Mouse (Mus musculus) liver, embryonic 15.5 days (tissue): ENCODE measurements around the gene Rnf151. TPM values are rescaled to one million over a fixed set of nuclear protein-coding genes. Genes with fewer than 3 reads are reported as not detected.
"Not testable (repeated sequence)": the region's sequence is repeated elsewhere in the genome, so short reads cannot be mapped to it uniquely, and the experiment has no call there.

Experiments used
- ATAC-seq: fragments of 200-750 bp; cut with Nextera tagmentation; 2 replicates; pipeline ENCODE4 v1.8.0; 2017; ENCODE audit warnings: moderate number of reproducible peaks, mild to moderate bottlenecking, moderate library complexity; ENCODE audit not compliant: insufficient read depth
- H3K27ac ChIP-seq: fragments of 300-500 bp; sonication (generic); replicated peaks from 2 replicates; pipeline ENCODE4 v1.5.1; 2015; ENCODE audit warnings: mild to moderate bottlenecking, inconsistent platforms
- H3K27me3 ChIP-seq: fragments of 300-500 bp; sonication (generic); 2 replicates; pipeline ENCODE4 v1.6.1; 2015; ENCODE audit warnings: mild to moderate bottlenecking, inconsistent platforms
- H3K36me3 ChIP-seq: fragments of 300-500 bp; sonication (generic); replicated peaks from 2 replicates; pipeline ENCODE4 v1.6.1; 2015; ENCODE audit warnings: moderate library complexity, mild to moderate bottlenecking, inconsistent platforms
- H3K4me1 ChIP-seq: fragments of 300-500 bp; sonication (generic); replicated peaks from 2 replicates; pipeline ENCODE4 v1.6.1; 2015; ENCODE audit warnings: inconsistent platforms
- H3K4me2 ChIP-seq: fragments of 300-500 bp; sonication (generic); 2 replicates; pipeline ENCODE4 v1.6.1; 2015; ENCODE audit warnings: moderate library complexity, mild to moderate bottlenecking, inconsistent platforms
- H3K4me3 ChIP-seq: fragments of 300-500 bp; sonication (generic); replicated peaks from 2 replicates; pipeline ENCODE4 v1.5.1; 2015; ENCODE audit warnings: mild to moderate bottlenecking, inconsistent platforms
- H3K9ac ChIP-seq: fragments of 300-500 bp; sonication (generic); 2 replicates; pipeline ENCODE4 v1.6.1; 2015; ENCODE audit warnings: moderate library complexity, mild to moderate bottlenecking, inconsistent platforms
- H3K9me3 ChIP-seq: fragments of 300-500 bp; sonication (generic); replicated peaks from 2 replicates; pipeline ENCODE4 v1.6.1; 2016; ENCODE audit warnings: inconsistent platforms
- WGBS: fragments of 180-500 bp; shearing (Covaris S2); methylation state at CpG from one replicate; pipeline ENCODE4 v1.1.7; 2015; ENCODE audit warnings: mixed read lengths; ENCODE audit not compliant: insufficient replicate concordance; 5-methylcytosine and 5-hydroxymethylcytosine counted together
- polyA plus RNA-seq: library from polyadenylated mRNA; unstranded; fragments of >200 nt; fragmentation: Nextera tagmentation; extraction: Ambion mirVana; gene quantifications from 2 replicates; pipeline ENCODE4 v1.2.1, GENCODE M21; 2015

Gene Rnf151
- polyA plus RNA-seq, 1 experiment from 2014 or later: not detected

- H3K36me3 ChIP-seq: peaks cover 2% of the 10 kb centered on the region
- no peak overlapping the region for H3K27ac ChIP-seq
- peak overlapping the region; percentile 29; the same call in 1 of the 2 replicates for H3K4me3 ChIP-seq
- WGBS: 38% methylated on average over 16 of the region's 16 CpGs
- no peak overlapping the region for H3K9ac ChIP-seq
- H3K27me3 ChIP-seq: peaks cover 51% of the 10 kb centered on the region
- no peaks in the 10 kb centered on the region for H3K9me3 ChIP-seq
- peaks cover 30% of the 10 kb centered on the region for H3K4me1 ChIP-seq
- 0 out of 2 replicates have a peak, but pooled peaks have one; percentile 45 for ATAC-seq
- peak overlapping the region; percentile 49 for H3K4me2 ChIP-seq
Measured at GRCm38 (mm10) chr17:24686514-24686913, 31.3 kb downstream of the Rnf151 start.

- Histone ChIP-seq H3K9me3 (no peaks in the 10 kb centered on the region), H3K9ac (no peak overlapping the region), H3K4me2 (no peak overlapping the region), H3K36me3 (peaks cover 58% of the 10 kb centered on the region), H3K27me3 (no peaks in the 10 kb centered on the region), H3K4me3 (no peak overlapping the region), H3K27ac (no peak overlapping the region), H3K4me1 (peaks cover 40% of the 10 kb centered on the region)
- no peak for ATAC-seq
- 78% methylated on average over 24 of the region's 24 CpGs for WGBS
Measured at GRCm38 (mm10) chr17:24677500-24678080, 40.3 kb downstream of the Rnf151 start.

GRCm38 (mm10) chr17:24676877-24677276 is 41.0 kb downstream of the Rnf151 start:
- 86% methylated on average over 5 of the region's 5 CpGs for WGBS
- Histone ChIP-seq H3K4me1 (peaks cover 48% of the 10 kb centered on the region), H3K9me3 (no peaks in the 10 kb centered on the region), H3K4me3 (no peak overlapping the region), H3K36me3 (peaks cover 58% of the 10 kb centered on the region), H3K27me3 (no peaks in the 10 kb centered on the region), H3K4me2 (no peak overlapping the region), H3K27ac (no peak overlapping the region), H3K9ac (no peak overlapping the region)
- no peak for ATAC-seq

GRCm38 (mm10) chr17:24676187-24676586 is 41.7 kb downstream of the Rnf151 start:
- Histone ChIP-seq H3K4me2 (no peak overlapping the region), H3K9me3 (no peaks in the 10 kb centered on the region), H3K9ac (no peak overlapping the region), H3K27ac (no peak overlapping the region), H3K4me3 (no peak overlapping the region), H3K27me3 (no peaks in the 10 kb centered on the region), H3K4me1 (peaks cover 54% of the 10 kb centered on the region), H3K36me3 (peaks cover 53% of the 10 kb centered on the region)
- 57% methylated on average over 2 of the region's 2 CpGs for WGBS
- no peak for ATAC-seq

- peaks cover 68% of the 10 kb centered on the region for H3K4me1 ChIP-seq
- no peak overlapping the region for H3K9ac ChIP-seq
- no peaks in the 10 kb centered on the region for H3K9me3 ChIP-seq
- peak overlapping the region; percentile 33; the same call in 1 of the 2 replicates for H3K27ac ChIP-seq
- H3K4me3 ChIP-seq: no peak overlapping the region
- H3K27me3 ChIP-seq: no peaks in the 10 kb centered on the region
- peaks cover 34% of the 10 kb centered on the region for H3K36me3 ChIP-seq
- no peak for ATAC-seq
- 53% methylated on average over 7 of the region's 7 CpGs for WGBS
- H3K4me2 ChIP-seq: no peak overlapping the region
Measured at GRCm38 (mm10) chr17:24674277-24674676, 43.6 kb downstream of the Rnf151 start.

- Histone ChIP-seq H3K27ac (peak overlapping the region; percentile 88), H3K27me3 (no peaks in the 10 kb centered on the region), H3K4me3 (peak overlapping the region; percentile 9; the same call in 1 of the 2 replicates), H3K9me3 (no peaks in the 10 kb centered on the region), H3K36me3 (peaks cover 13% of the 10 kb centered on the region), H3K9ac (no peak overlapping the region), H3K4me2 (peak overlapping the region; percentile 89), H3K4me1 (peaks cover 75% of the 10 kb centered on the region)
- peak; percentile 20; the same call in 1 of the 2 replicates for ATAC-seq
- 9% methylated on average over 5 of the region's 5 CpGs for WGBS
Measured at GRCm38 (mm10) chr17:24672141-24672540, 45.7 kb downstream of the Rnf151 start.

DNA sequence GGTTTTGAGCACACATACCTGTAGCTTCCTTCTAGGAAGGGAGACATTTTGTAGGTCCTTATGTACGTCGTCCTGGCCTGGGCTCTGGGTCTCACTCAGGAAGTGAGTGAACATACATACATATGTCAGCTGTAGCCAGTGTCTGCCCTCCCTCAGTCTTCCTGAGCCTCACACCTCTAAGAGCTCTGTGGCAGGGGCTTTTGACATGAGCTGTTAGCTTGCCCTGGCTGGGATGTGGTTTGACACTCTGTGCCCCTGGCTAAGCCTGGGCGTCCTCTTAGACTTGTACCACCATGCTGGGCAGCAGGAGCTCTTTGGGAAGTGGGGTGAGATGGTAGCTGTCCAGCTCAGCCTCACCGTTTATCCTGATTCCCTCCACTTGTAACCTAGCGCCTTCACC is 46.5 kb downstream of the Rnf151 start:
- WGBS: 41% methylated on average over 5 of the region's 5 CpGs
- Histone ChIP-seq H3K4me1 (peaks cover 71% of the 10 kb centered on the region), H3K27me3 (no peaks in the 10 kb centered on the region), H3K4me3 (peak overlapping the region; percentile 92), H3K9ac (peak overlapping the region; percentile 94), H3K27ac (peak overlapping the region; percentile 88; the same call in 1 of the 2 replicates), H3K4me2 (peak overlapping the region; percentile 89), H3K9me3 (no peaks in the 10 kb centered on the region), H3K36me3 (peaks cover 5% of the 10 kb centered on the region)
- no peak for ATAC-seq

GRCm38 (mm10) chr17:24670246-24670844 is 47.5 kb downstream of the Rnf151 start:
- Histone ChIP-seq H3K4me1 (peaks cover 66% of the 10 kb centered on the region), H3K4me2 (peak overlapping the region; percentile 89), H3K4me3 (peak overlapping the region; percentile 92), H3K9me3 (no peaks in the 10 kb centered on the region), H3K36me3 (0 out of 2 replicates have a peak, but pooled peaks cover 3% of the 10 kb centered on the region), H3K27ac (peak overlapping the region; percentile 88), H3K9ac (peak overlapping the region; percentile 94), H3K27me3 (0 out of 2 replicates have a peak, but pooled peaks cover 5% of the 10 kb centered on the region)
- 2% methylated on average over 8 of the region's 8 CpGs for WGBS
- ATAC-seq: no peak

- peak; percentile 95 for ATAC-seq
Measured at GRCm38 (mm10) chr17:24669545-24670245, 48.2 kb downstream of the Rnf151 start, which contains the start of gene Zfp598. Gene Zfp598, plus strand, starts transcription at chr17:24669687.

GRCm38 (mm10) chr17:24669214-24669544 is 48.7 kb downstream of the Rnf151 start:
- H3K36me3 ChIP-seq, H3K27me3 ChIP-seq, ATAC-seq, H3K9me3 ChIP-seq: not testable (repeated sequence)
- H3K9ac ChIP-seq: 0 out of 2 replicates have a peak overlapping the region, but pooled peaks have one; percentile 94
- H3K4me1 ChIP-seq: peaks cover 59% of the 10 kb centered on the region
- H3K4me2 ChIP-seq: peak overlapping the region; percentile 89
- 5% methylated on average over 15 of the region's 15 CpGs for WGBS
- H3K4me3 ChIP-seq: peak overlapping the region; percentile 92
- H3K27ac ChIP-seq: peak overlapping the region; percentile 88

More at GRCm38 (mm10) chr17:24669545-24670245, 48.2 kb downstream of the Rnf151 start, which contains the start of gene Zfp598:
- H3K36me3 ChIP-seq: 0 out of 2 replicates have a peak, but pooled peaks cover 3% of the 10 kb centered on the region
- peak within 1 kb of the TSS; percentile 89 for H3K4me2 ChIP-seq
- under 1% methylated on average over 79 of the region's 80 CpGs for WGBS
- no peaks in the 10 kb centered on the region for H3K9me3 ChIP-seq
- peak within 1 kb of the TSS; percentile 88 for H3K27ac ChIP-seq
- H3K4me1 ChIP-seq: peaks cover 64% of the 10 kb centered on the region
- peak within 1 kb of the TSS; percentile 94 for H3K9ac ChIP-seq
- H3K4me3 ChIP-seq: peak within 1 kb of the TSS; percentile 92
- peaks cover 5% of the 10 kb centered on the region; the same call in 1 of the 2 replicates for H3K27me3 ChIP-seq

- H3K9me3 ChIP-seq: no peaks in the 10 kb centered on the region
- H3K27ac ChIP-seq: no peak overlapping the region
- H3K4me1 ChIP-seq: peaks cover 44% of the 10 kb centered on the region
- peaks cover 5% of the 10 kb centered on the region; the same call in 1 of the 2 replicates for H3K27me3 ChIP-seq
- ATAC-seq: no peak
- no peak overlapping the region for H3K4me3 ChIP-seq
- no peak overlapping the region for H3K4me2 ChIP-seq
- H3K36me3 ChIP-seq: no peaks in the 10 kb centered on the region
- WGBS: 17% methylated on average over 6 of the region's 6 CpGs
- H3K9ac ChIP-seq: no peak overlapping the region
Measured at GRCm38 (mm10) chr17:24667416-24667815, 50.4 kb downstream of the Rnf151 start.
